Mouse (Mus musculus): ENCODE measurements around the gene Prkd2. TPM values are rescaled to one million over a fixed set of nuclear protein-coding genes. Genes with fewer than 3 reads are reported as not detected.
A peak's percentile ranks its signal among the peaks of the same experiment; 100 is the strongest.

The Prkd2 gene
- total and polyA plus RNA-seq, 3 experiments, result 3.9 to 23.6 (median 22.4) TPM

DNA sequence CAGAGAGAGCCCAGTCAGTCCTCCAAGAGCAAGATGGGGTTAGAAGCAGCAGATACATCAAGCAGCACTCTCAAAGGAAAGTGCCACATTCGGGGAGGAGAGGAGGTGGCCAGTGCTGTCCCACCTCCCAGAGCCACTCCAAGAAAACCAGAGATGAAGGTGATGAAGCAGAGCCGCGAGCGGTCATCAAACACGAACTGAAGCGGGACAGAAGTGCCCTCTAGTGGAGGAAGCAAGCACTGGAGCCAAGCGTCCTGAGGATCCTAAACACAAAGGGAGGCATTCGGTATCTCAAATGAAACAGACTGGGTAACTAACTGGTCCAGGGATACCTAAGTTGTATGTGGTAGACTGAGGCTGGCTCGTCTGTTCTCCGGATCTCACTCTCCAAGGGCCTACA is 33.0 kb upstream of the Prkd2 start:
- no peak overlapping the region for H3K4me3 ChIP-seq (ENCODE audit: low read depth, low read length)

DNA sequence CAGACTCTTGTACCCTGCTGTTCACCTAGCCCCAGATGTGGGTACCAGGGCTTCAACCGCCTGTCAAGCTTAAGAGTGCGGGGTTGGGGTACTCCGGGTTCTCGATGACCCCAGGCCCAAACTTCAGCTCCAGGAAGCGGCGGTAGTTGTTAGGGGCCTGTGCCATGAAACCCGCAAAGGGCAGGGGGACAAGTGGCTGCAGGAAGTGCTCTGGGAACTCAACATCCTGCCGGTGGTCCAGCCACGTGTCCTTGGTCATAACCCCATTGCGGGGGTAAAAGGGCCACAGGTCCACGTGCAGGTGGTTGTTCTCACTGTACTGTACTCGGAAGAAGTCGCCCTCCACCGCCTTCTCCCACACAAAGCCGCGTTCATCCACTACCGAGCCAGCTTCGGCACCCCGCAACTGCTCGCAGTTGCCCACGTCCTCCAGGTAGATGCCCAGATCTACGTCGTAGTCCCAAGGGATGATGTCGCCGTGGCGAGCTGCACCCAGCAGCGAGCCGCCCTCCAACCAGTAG is 32.2 kb upstream of the Prkd2 start:
- Histone ChIP-seq H3K4me1 (ENCODE audit: insufficient read depth, low read depth, low read length) (peaks cover 22% of the 10 kb centered on the region), H3K36me3 (replicated peaks) (peaks cover 87% of the 10 kb centered on the region), H3K9me3 (replicated peaks) (peaks cover 10% of the 10 kb centered on the region), H3K4me3 (ENCODE audit: low read depth, low read length) (peak overlapping the region; percentile 33; the same call in 1 of the 2 replicates), H3K27me3 (ENCODE audit: insufficient read depth, low read length) (no peaks in the 10 kb centered on the region)
- ATAC-seq (ENCODE audit: extremely low read depth, insufficient number of reproducible peaks, low FRiP score, poor library complexity, severe bottlenecking) (no peak), DNase-seq (ENCODE audit: low spot score) (no peak)
- TF ChIP-seq CTCF (IDR thresholded peaks at IDR 0.05; ENCODE audit: low read depth, low read length), result no peak
- TF ChIP-seq GATA1 (IDR thresholded peaks at IDR 0.05; ENCODE audit: borderline replicate concordance, low read length), result no peak
- TF ChIP-seq GATA2 (IDR thresholded peaks at IDR 0.05; ENCODE audit: borderline replicate concordance, low read depth, low read length), result no peak
- TF ChIP-seq TAL1 (conservative IDR thresholded peaks at IDR 0.05; ENCODE audit: low read depth, low read length), result no peak
- TF ChIP-seq POLR2AphosphoS5 (IDR thresholded peaks at IDR 0.05; ENCODE audit: insufficient replicate concordance, low read depth, low read length), result no peak

More for the DNA sequence above, 33.0 kb upstream of the Prkd2 start:
- DNase-seq (ENCODE audit: low spot score), result peak; percentile 53
- Histone ChIP-seq H3K27me3 (ENCODE audit: insufficient read depth, low read length) (no peaks in the 10 kb centered on the region), H3K36me3 (replicated peaks) (peaks cover 80% of the 10 kb centered on the region), H3K9me3 (replicated peaks) (peaks cover 10% of the 10 kb centered on the region), H3K4me1 (ENCODE audit: insufficient read depth, low read depth, low read length) (peaks cover 15% of the 10 kb centered on the region)
- no peak for ATAC-seq (ENCODE audit: extremely low read depth, insufficient number of reproducible peaks, low FRiP score, poor library complexity, severe bottlenecking)
- no peak for TF ChIP-seq GATA1 (IDR thresholded peaks at IDR 0.05; ENCODE audit: borderline replicate concordance, low read length)
- peak; percentile 86 for TF ChIP-seq CTCF (IDR thresholded peaks at IDR 0.05; ENCODE audit: low read depth, low read length)

DNA sequence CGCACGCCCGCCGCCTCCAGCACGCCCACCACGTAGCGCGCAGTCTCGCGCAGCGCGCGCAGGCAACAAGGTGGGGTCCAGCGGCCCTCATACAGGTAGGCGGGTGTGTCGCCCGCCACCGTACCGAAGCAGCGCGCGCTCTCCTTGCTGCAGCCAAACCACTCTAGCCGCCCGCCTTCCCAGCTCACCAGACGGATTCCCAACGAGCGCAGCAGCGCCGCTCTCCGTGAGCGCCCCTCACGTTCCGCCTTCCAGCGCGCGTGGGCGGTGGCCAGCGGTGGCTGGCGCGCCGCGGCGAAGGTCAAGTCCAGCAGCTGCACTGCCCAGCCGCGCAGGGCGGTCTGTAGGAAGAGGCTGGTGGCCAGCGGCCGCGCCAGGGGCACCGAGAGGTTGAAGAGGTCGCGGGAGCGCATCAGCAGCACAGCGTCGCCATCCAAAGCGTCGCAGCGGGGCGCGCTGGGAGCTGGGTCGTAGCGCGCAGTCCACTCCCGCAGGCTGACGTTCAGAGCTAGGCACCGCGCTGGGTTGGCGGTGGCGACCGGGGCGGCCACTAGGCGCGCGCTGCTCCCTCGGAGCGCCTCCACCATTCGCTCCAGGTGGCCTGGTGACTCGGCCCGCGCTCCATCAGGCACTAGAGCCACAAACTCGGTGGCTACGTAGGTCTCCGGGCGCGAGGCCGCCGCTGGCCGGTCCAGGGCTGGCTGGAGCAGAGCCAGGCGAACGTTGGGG is 31.6 kb upstream of the Prkd2 start:
- TF ChIP-seq POLR2AphosphoS5 (IDR thresholded peaks at IDR 0.05; ENCODE audit: insufficient replicate concordance, low read depth, low read length), result no peak
- TF ChIP-seq GATA1 (IDR thresholded peaks at IDR 0.05; ENCODE audit: borderline replicate concordance, low read length), result no peak
- TF ChIP-seq GATA2 (IDR thresholded peaks at IDR 0.05; ENCODE audit: borderline replicate concordance, low read depth, low read length), result no peak
- no peak for TF ChIP-seq TAL1 (conservative IDR thresholded peaks at IDR 0.05; ENCODE audit: low read depth, low read length)
- no peak for TF ChIP-seq CTCF (IDR thresholded peaks at IDR 0.05; ENCODE audit: low read depth, low read length)
- Histone ChIP-seq H3K4me1 (ENCODE audit: insufficient read depth, low read depth, low read length) (peaks cover 28% of the 10 kb centered on the region), H3K4me3 (ENCODE audit: low read depth, low read length) (peak overlapping the region; percentile 33; the same call in 1 of the 2 replicates), H3K27me3 (ENCODE audit: insufficient read depth, low read length) (no peaks in the 10 kb centered on the region), H3K36me3 (replicated peaks) (peaks cover 87% of the 10 kb centered on the region), H3K9me3 (replicated peaks) (peaks cover 10% of the 10 kb centered on the region)
- DNase-seq (ENCODE audit: low spot score) (no peak), ATAC-seq (ENCODE audit: extremely low read depth, insufficient number of reproducible peaks, low FRiP score, poor library complexity, severe bottlenecking) (no peak)

DNA sequence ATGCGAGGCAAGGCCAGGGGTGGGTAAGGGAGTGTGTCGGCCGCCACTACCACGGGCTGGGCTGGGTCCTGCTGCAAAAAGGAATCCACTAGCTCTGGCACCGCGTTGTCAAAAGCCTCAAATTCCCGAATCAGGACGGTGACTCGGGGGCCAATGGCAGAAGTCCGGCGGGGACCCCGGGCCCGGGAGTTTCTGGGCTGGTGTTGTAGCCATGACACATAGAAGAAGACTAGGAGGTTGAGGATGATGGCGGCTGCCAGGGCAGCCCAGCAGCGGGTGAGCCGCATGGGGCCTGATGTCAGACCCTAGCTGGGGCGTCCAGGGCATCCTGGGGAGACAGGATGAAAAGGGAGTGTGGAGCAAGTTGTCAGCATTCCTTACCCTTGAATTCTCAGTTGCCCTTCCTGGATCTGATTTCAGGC is 31.0 kb upstream of the Prkd2 start:
- Histone ChIP-seq H3K9me3 (replicated peaks) (peaks cover 10% of the 10 kb centered on the region), H3K4me3 (ENCODE audit: low read depth, low read length) (no peak overlapping the region; the same call in 1 of the 2 replicates), H3K4me1 (ENCODE audit: insufficient read depth, low read depth, low read length) (peaks cover 28% of the 10 kb centered on the region), H3K36me3 (replicated peaks) (peaks cover 82% of the 10 kb centered on the region), H3K27me3 (ENCODE audit: insufficient read depth, low read length) (no peaks in the 10 kb centered on the region)
- no peak for DNase-seq (ENCODE audit: low spot score)
- ATAC-seq (ENCODE audit: extremely low read depth, insufficient number of reproducible peaks, low FRiP score, poor library complexity, severe bottlenecking), result no peak
- TF ChIP-seq POLR2AphosphoS5 (IDR thresholded peaks at IDR 0.05; ENCODE audit: insufficient replicate concordance, low read depth, low read length), result no peak
- TF ChIP-seq TAL1 (conservative IDR thresholded peaks at IDR 0.05; ENCODE audit: low read depth, low read length), result no peak
- no peak for TF ChIP-seq GATA1 (IDR thresholded peaks at IDR 0.05; ENCODE audit: borderline replicate concordance, low read length)
- no peak for TF ChIP-seq GATA2 (IDR thresholded peaks at IDR 0.05; ENCODE audit: borderline replicate concordance, low read depth, low read length)
- TF ChIP-seq CTCF (IDR thresholded peaks at IDR 0.05; ENCODE audit: low read depth, low read length), result no peak

DNA sequence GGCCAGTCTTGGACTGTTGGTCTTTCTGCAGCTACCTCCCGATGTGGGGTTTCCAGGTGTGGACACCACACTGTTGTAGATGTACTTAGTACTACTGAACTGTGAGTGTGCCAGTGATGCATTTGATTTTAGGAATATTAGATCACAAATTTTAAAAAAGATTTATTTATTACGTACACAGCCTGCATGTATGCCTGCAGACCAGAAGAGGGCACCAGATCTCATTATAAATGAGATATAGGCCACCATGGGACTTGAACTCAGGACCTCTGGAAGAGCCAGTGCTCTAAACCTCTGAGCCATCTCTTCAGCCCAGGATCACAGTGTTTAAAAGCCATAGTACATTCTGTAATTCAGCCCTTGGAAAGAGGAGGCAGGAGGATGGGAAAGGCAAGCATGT is 30.2 kb upstream of the Prkd2 start:
- H3K4me3 ChIP-seq (ENCODE audit: low read depth, low read length), result no peak overlapping the region
- TF ChIP-seq GATA1 (IDR thresholded peaks at IDR 0.05; ENCODE audit: borderline replicate concordance, low read length) (no peak), POLR2AphosphoS5 (IDR thresholded peaks at IDR 0.05; ENCODE audit: insufficient replicate concordance, low read depth, low read length) (no peak), TAL1 (conservative IDR thresholded peaks at IDR 0.05; ENCODE audit: low read depth, low read length) (no peak), GATA2 (IDR thresholded peaks at IDR 0.05; ENCODE audit: borderline replicate concordance, low read depth, low read length) (no peak), CTCF (IDR thresholded peaks at IDR 0.05; ENCODE audit: low read depth, low read length) (no peak)
- peaks cover 10% of the 10 kb centered on the region for H3K9me3 ChIP-seq (replicated peaks)
- peaks cover 78% of the 10 kb centered on the region for H3K36me3 ChIP-seq (replicated peaks)
- H3K4me1 ChIP-seq (ENCODE audit: insufficient read depth, low read depth, low read length), result peaks cover 35% of the 10 kb centered on the region
- ATAC-seq (ENCODE audit: extremely low read depth, insufficient number of reproducible peaks, low FRiP score, poor library complexity, severe bottlenecking) (no peak), DNase-seq (ENCODE audit: low spot score) (no peak)
- H3K27me3 ChIP-seq (ENCODE audit: insufficient read depth, low read length), result no peaks in the 10 kb centered on the region

DNA sequence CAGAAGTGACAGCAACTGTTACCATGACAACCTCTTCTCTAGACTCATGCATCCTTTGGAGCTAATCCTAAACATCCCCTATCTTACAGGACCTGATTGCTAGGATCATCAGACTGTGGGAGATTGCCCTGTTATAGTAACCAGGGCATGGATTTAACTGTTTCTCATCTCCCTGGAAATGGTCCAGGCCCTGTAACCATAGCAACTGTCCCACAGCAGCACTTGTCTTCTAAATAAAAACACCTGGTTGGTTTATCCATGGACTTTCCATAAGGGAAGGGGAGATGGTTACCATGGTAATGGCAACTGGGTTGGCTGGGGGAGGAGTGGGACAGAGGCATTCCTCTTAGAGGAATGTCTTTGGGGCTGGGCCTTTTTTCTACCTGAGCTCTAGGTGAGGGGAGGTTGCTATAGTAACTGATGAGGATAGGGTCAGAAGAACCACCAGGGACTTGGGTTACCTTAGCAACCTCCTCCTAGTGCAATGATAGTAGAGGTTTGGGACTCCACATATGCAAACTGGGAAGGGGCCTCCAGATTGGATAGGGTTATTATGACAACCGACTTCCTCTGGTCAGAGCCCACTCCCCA is 27.3 kb upstream of the Prkd2 start, which contains the start of gene Strn4:
Gene Strn4, plus strand, starts transcription at position 539 of the 591 bp plus-strand sequence.
- H3K36me3 ChIP-seq (replicated peaks), result peaks cover 73% of the 10 kb centered on the region
- no peak for TF ChIP-seq GATA1 (IDR thresholded peaks at IDR 0.05; ENCODE audit: borderline replicate concordance, low read length)
- no peak for TF ChIP-seq CTCF (IDR thresholded peaks at IDR 0.05; ENCODE audit: low read depth, low read length)
- TF ChIP-seq GATA2 (IDR thresholded peaks at IDR 0.05; ENCODE audit: borderline replicate concordance, low read depth, low read length), result no peak
- no peak for TF ChIP-seq TAL1 (conservative IDR thresholded peaks at IDR 0.05; ENCODE audit: low read depth, low read length)
- no peak for TF ChIP-seq POLR2AphosphoS5 (IDR thresholded peaks at IDR 0.05; ENCODE audit: insufficient replicate concordance, low read depth, low read length)
- H3K4me1 ChIP-seq (ENCODE audit: insufficient read depth, low read depth, low read length), result peaks cover 57% of the 10 kb centered on the region

More for the DNA sequence above, 27.3 kb upstream of the Prkd2 start, which contains the start of gene Strn4:
- ATAC-seq (ENCODE audit: extremely low read depth, insufficient number of reproducible peaks, low FRiP score, poor library complexity, severe bottlenecking), result no peak
- H3K4me3 ChIP-seq (ENCODE audit: low read depth, low read length), result peak within 1 kb of the TSS; percentile 80
- peaks cover 10% of the 10 kb centered on the region for H3K9me3 ChIP-seq (replicated peaks)
- no peaks in the 10 kb centered on the region for H3K27me3 ChIP-seq (ENCODE audit: insufficient read depth, low read length)
- DNase-seq (ENCODE audit: low spot score), result no peak

All from G1E (cell line).